Mouse (Mus musculus) embryonic facial prominence, embryonic 15.5 days (tissue): ENCODE measurements around the gene Slco2a1. TPM values are rescaled to one million over a fixed set of nuclear protein-coding genes. Genes with fewer than 3 reads are reported as not detected.

ENCODE experiments used
- ATAC-seq: fragments of 200-750 bp; cut with Nextera tagmentation; 2 replicates; pipeline ENCODE4 v1.8.0; 2017; ENCODE audit warnings: low read depth, moderate TSS enrichment; ENCODE audit not compliant: insufficient number of reproducible peaks, low FRiP score, low TSS enrichment
- H3K27ac ChIP-seq: fragments of 300-500 bp; sonication (generic); replicated peaks from 2 replicates; pipeline ENCODE4 v1.5.1; 2015; ENCODE audit warnings: mild to moderate bottlenecking, inconsistent platforms
- H3K27me3 ChIP-seq: fragments of 300-500 bp; sonication (generic); 2 replicates; pipeline ENCODE4 v1.6.1; 2015; ENCODE audit warnings: inconsistent platforms
- H3K36me3 ChIP-seq: fragments of 300-500 bp; sonication (generic); 2 replicates; pipeline ENCODE4 v1.6.1; 2015; ENCODE audit warnings: mild to moderate bottlenecking, inconsistent platforms
- H3K4me1 ChIP-seq: fragments of 300-500 bp; sonication (generic); 2 replicates; pipeline ENCODE4 v1.6.1; 2015; ENCODE audit warnings: inconsistent platforms
- H3K4me2 ChIP-seq: fragments of 300-500 bp; sonication (generic); replicated peaks from 2 replicates; pipeline ENCODE4 v1.6.1; 2015; ENCODE audit warnings: mild to moderate bottlenecking, inconsistent platforms
- H3K4me3 ChIP-seq: fragments of 300-500 bp; sonication (generic); replicated peaks from 2 replicates; pipeline ENCODE4 v1.5.1; 2015; ENCODE audit warnings: mild to moderate bottlenecking, inconsistent platforms
- H3K9ac ChIP-seq: fragments of 300-500 bp; sonication (generic); 2 replicates; pipeline ENCODE4 v1.6.1; 2015; ENCODE audit warnings: inconsistent platforms
- H3K9me3 ChIP-seq: fragments of 300-500 bp; sonication (generic); replicated peaks from 2 replicates; pipeline ENCODE4 v1.6.1; 2016; ENCODE audit warnings: inconsistent platforms
- WGBS: fragments of 180-500 bp; shearing (Covaris S2); methylation state at CpG from one replicate; pipeline ENCODE4 v1.1.7; 2015; 5-methylcytosine and 5-hydroxymethylcytosine counted together
- polyA plus RNA-seq: library from polyadenylated mRNA; unstranded; fragments of >200 nt; fragmentation: Nextera tagmentation; extraction: Ambion mirVana; gene quantifications from 2 replicates; pipeline ENCODE4 v1.2.1, GENCODE M21; 2015

The Slco2a1 gene
- polyA plus RNA-seq, 1 experiment from 2014 or later: 10.9 TPM

GRCm38 (mm10) chr9:103038705-103039104 lies 50.2 kb downstream of the Slco2a1 start:
- Histone ChIP-seq H3K4me2 (no peak overlapping the region), H3K4me3 (no peak overlapping the region), H3K4me1 (no peaks in the 10 kb centered on the region), H3K9me3 (no peaks in the 10 kb centered on the region), H3K27me3 (no peaks in the 10 kb centered on the region), H3K27ac (no peak overlapping the region), H3K36me3 (no peaks in the 10 kb centered on the region), H3K9ac (no peak overlapping the region)
- ATAC-seq: no peak
- 84% methylated on average over 7 of the region's 7 CpGs for WGBS

DNA sequence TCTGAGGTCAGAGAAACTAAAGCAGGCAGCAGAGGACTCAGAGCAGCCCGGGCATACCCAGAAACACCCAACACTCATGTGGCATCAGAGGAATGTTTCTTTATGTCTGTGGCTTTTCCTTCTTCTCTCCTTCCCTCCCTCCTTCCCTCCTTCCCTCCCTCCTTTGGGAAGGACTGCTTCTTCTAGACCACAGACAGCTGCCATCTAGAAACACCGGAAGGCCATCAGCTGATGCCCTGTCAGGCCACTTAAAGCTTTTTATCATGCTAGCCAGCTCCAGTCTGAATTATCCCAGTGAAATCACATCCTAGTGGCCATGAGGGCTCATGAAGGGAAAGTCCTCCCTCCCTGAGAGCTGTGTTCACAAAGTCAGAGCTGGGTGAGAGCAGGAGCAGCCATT lies 52.1 kb downstream of the Slco2a1 start:
- no peaks in the 10 kb centered on the region for H3K4me1 ChIP-seq
- H3K36me3 ChIP-seq: no peaks in the 10 kb centered on the region
- no peak overlapping the region for H3K4me2 ChIP-seq
- ATAC-seq: 0 out of 2 replicates have a peak, but pooled peaks have one; percentile 34
- no peaks in the 10 kb centered on the region for H3K27me3 ChIP-seq
- 62% methylated on average over 2 of the region's 2 CpGs for WGBS
- no peak overlapping the region for H3K9ac ChIP-seq
- H3K9me3 ChIP-seq: no peaks in the 10 kb centered on the region
- H3K27ac ChIP-seq: no peak overlapping the region
- H3K4me3 ChIP-seq: no peak overlapping the region

DNA sequence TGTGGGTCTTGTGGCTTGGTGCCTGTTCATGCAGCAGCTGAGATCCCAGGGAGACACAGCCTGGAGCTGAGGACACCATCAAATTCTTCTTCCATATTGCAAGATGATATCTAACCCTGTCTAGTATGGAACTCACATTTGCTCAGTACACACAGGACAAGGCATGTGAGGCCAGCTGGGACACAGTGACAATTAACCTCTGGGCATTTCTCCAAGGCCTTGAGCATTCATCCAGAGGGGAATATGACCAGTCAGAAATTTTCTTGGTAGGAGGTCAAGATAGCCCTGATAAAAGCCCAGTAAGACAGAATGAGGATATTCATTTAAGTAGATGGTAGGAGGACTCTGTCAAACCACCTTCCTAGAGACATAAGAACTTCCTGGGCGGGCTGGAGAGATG lies 56.9 kb downstream of the Slco2a1 start:
- no peaks in the 10 kb centered on the region for H3K9me3 ChIP-seq
- no peaks in the 10 kb centered on the region for H3K36me3 ChIP-seq
- H3K27ac ChIP-seq: no peak overlapping the region
- 81% methylated on average over 1 of the region's 1 CpGs for WGBS
- H3K27me3 ChIP-seq: no peaks in the 10 kb centered on the region
- no peaks in the 10 kb centered on the region for H3K4me1 ChIP-seq
- H3K4me3 ChIP-seq: no peak overlapping the region
- ATAC-seq: no peak
- no peak overlapping the region for H3K4me2 ChIP-seq
- no peak overlapping the region for H3K9ac ChIP-seq

- H3K4me2 ChIP-seq: no peak overlapping the region
- H3K27ac ChIP-seq: no peak overlapping the region
- WGBS: 87% methylated on average over 7 of the region's 7 CpGs
- no peaks in the 10 kb centered on the region for H3K9me3 ChIP-seq
- no peaks in the 10 kb centered on the region for H3K36me3 ChIP-seq
- no peak for ATAC-seq
- no peak overlapping the region for H3K9ac ChIP-seq
- no peaks in the 10 kb centered on the region for H3K4me1 ChIP-seq
- no peak overlapping the region for H3K4me3 ChIP-seq
- no peaks in the 10 kb centered on the region for H3K27me3 ChIP-seq
Observed at GRCm38 (mm10) chr9:103049049-103049511, 60.6 kb downstream of the Slco2a1 start.

DNA sequence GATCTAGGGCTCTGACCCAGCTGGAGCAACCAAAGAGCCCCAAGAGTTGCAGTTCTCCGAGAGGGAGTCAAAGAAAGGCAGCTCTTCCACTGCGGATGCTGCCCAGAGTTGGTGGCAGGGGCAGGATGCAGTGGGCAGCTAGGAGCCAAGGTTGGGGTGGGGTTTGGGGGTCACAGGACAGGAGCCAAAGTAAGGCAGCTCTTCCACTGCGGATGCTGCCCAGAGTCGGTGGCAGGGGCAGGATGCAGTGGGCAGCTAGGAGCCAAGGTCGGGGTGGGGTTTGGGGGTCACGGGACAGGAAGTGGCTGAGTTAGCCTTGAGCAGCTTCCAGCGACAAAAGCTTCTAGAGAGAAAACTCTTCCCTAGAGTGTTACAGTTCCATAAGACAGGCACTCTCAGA lies 65.3 kb downstream of the Slco2a1 start:
- no peak overlapping the region for H3K27ac ChIP-seq
- H3K27me3 ChIP-seq: no peaks in the 10 kb centered on the region
- WGBS: 63% methylated on average over 7 of the region's 7 CpGs
- no peak overlapping the region for H3K4me2 ChIP-seq
- no peak overlapping the region for H3K4me3 ChIP-seq
- H3K9ac ChIP-seq: no peak overlapping the region
- peaks cover 11% of the 10 kb centered on the region; the same call in 1 of the 2 replicates for H3K4me1 ChIP-seq
- H3K9me3 ChIP-seq: no peaks in the 10 kb centered on the region
- ATAC-seq: no peak
- H3K36me3 ChIP-seq: no peaks in the 10 kb centered on the region

GRCm38 (mm10) chr9:103055061-103055460 lies 66.5 kb downstream of the Slco2a1 start:
- Histone ChIP-seq H3K4me1 (peaks cover 11% of the 10 kb centered on the region; the same call in 1 of the 2 replicates), H3K27ac (no peak overlapping the region), H3K4me3 (no peak overlapping the region), H3K36me3 (no peaks in the 10 kb centered on the region), H3K9me3 (no peaks in the 10 kb centered on the region), H3K27me3 (no peaks in the 10 kb centered on the region), H3K4me2 (no peak overlapping the region), H3K9ac (no peak overlapping the region)
- ATAC-seq: no peak
- WGBS: 60% methylated on average over 11 of the region's 11 CpGs

- H3K4me1 ChIP-seq: peaks cover 11% of the 10 kb centered on the region; the same call in 1 of the 2 replicates
- 90% methylated on average over 5 of the region's 5 CpGs for WGBS
- H3K9me3 ChIP-seq: no peaks in the 10 kb centered on the region
- no peak overlapping the region for H3K9ac ChIP-seq
- H3K27ac ChIP-seq: no peak overlapping the region
- no peak overlapping the region for H3K4me2 ChIP-seq
- no peak overlapping the region for H3K4me3 ChIP-seq
- ATAC-seq: no peak
- no peaks in the 10 kb centered on the region for H3K27me3 ChIP-seq
- no peaks in the 10 kb centered on the region for H3K36me3 ChIP-seq
Observed at GRCm38 (mm10) chr9:103056164-103056563, 67.7 kb downstream of the Slco2a1 start.

- ATAC-seq: no peak
- Histone ChIP-seq H3K36me3 (no peaks in the 10 kb centered on the region), H3K9me3 (no peaks in the 10 kb centered on the region), H3K27ac (no peak overlapping the region), H3K4me3 (no peak overlapping the region), H3K4me1 (0 out of 2 replicates have a peak, but pooled peaks cover 2% of the 10 kb centered on the region), H3K27me3 (no peaks in the 10 kb centered on the region), H3K4me2 (no peak overlapping the region), H3K9ac (no peak overlapping the region)
- WGBS: 50% methylated on average over 2 of the region's 2 CpGs
Observed at GRCm38 (mm10) chr9:103060551-103060950, 72.0 kb downstream of the Slco2a1 start.

DNA sequence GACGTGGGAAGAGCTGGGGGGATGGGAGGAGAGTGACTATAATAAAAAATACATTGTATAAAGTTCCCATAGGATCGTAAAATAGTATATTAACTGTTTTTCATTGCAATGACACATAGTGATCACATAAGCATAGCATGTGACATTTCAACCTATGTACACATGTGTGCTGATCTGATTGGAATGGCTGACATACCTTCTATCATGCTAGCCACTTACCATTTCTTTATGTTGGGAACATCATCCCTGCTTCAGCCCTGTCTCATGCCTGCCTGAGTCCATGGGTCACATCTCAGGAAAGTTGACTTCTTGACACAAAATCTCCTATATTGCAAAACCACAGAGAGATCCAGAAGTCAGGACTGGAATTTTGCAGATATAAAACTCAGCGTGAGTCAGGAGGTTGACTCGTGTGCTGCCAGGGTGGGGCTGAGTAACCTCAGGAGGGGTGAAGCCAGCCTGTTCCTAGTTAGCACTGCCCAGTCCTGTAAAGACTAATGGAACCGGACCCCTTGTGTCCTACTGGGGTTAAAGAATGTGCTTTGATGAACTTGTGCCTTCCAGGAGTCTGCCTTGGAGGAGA lies 73.0 kb downstream of the Slco2a1 start:
- H3K27me3 ChIP-seq: no peaks in the 10 kb centered on the region
- no peak overlapping the region for H3K4me3 ChIP-seq
- no peaks in the 10 kb centered on the region for H3K36me3 ChIP-seq
- no peak overlapping the region for H3K9ac ChIP-seq
- WGBS: 50% methylated on average over 5 of the region's 5 CpGs
- peaks cover 3% of the 10 kb centered on the region for H3K4me1 ChIP-seq
- H3K27ac ChIP-seq: no peak overlapping the region
- ATAC-seq: no peak
- H3K4me2 ChIP-seq: no peak overlapping the region
- no peaks in the 10 kb centered on the region for H3K9me3 ChIP-seq

- Histone ChIP-seq H3K27me3 (no peaks in the 10 kb centered on the region), H3K4me2 (no peak overlapping the region), H3K36me3 (no peaks in the 10 kb centered on the region), H3K4me3 (no peak overlapping the region), H3K9me3 (no peaks in the 10 kb centered on the region), H3K27ac (no peak overlapping the region), H3K9ac (no peak overlapping the region), H3K4me1 (peaks cover 19% of the 10 kb centered on the region)
- no peak for ATAC-seq
- 90% methylated on average over 6 of the region's 6 CpGs for WGBS
Observed at GRCm38 (mm10) chr9:103063591-103063990, 75.1 kb downstream of the Slco2a1 start.

GRCm38 (mm10) chr9:103066845-103067244 lies 78.3 kb downstream of the Slco2a1 start:
- peak; percentile 74; the same call in 1 of the 2 replicates for ATAC-seq
- WGBS: 28% methylated on average over 8 of the region's 8 CpGs
- no peak overlapping the region for H3K4me3 ChIP-seq

GRCm38 (mm10) chr9:103067651-103068050 lies 79.1 kb downstream of the Slco2a1 start:
- WGBS: 95% methylated on average over 11 of the region's 11 CpGs
- Histone ChIP-seq H3K4me3 (no peak overlapping the region), H3K36me3 (no peaks in the 10 kb centered on the region), H3K27me3 (no peaks in the 10 kb centered on the region), H3K4me1 (peaks cover 30% of the 10 kb centered on the region), H3K9ac (no peak overlapping the region), H3K27ac (peak overlapping the region; percentile 40; the same call in 1 of the 2 replicates), H3K4me2 (no peak overlapping the region), H3K9me3 (no peaks in the 10 kb centered on the region)
- ATAC-seq: no peak

More at GRCm38 (mm10) chr9:103066845-103067244, 78.3 kb downstream of the Slco2a1 start:
- Histone ChIP-seq H3K9me3 (no peaks in the 10 kb centered on the region), H3K4me2 (0 out of 2 replicates have a peak overlapping the region, but pooled peaks have one; percentile 15), H3K9ac (no peak overlapping the region), H3K36me3 (no peaks in the 10 kb centered on the region), H3K27ac (peak overlapping the region; percentile 40), H3K4me1 (peaks cover 24% of the 10 kb centered on the region), H3K27me3 (no peaks in the 10 kb centered on the region)
